Mouse (Mus musculus) common myeloid progenitor, adult 5-6 weeks (primary cell): Measurements from ENCODE around the gene Fam122a. TPM values are rescaled to one million over a fixed set of nuclear protein-coding genes. Genes with fewer than 3 reads are reported as not detected.

Experiments
- ATAC-seq: replicated peaks from 2 replicates; pipeline ENCODE4 v1.8.0; 2016; ENCODE audit warnings: low read depth, mild to moderate bottlenecking, moderate TSS enrichment, inconsistent platforms; ENCODE audit not compliant: poor library complexity, severe bottlenecking
- total RNA-seq: library from RNA; stranded (forward); fragments of 200-1000, 187-1606 nt; gene quantifications from 2 replicates; pipeline ENCODE4 v1.2.3, GENCODE M21; 2017

Gene Fam122a
- total RNA-seq, 1 experiment from 2014 or later, result 11.7 TPM

DNA sequence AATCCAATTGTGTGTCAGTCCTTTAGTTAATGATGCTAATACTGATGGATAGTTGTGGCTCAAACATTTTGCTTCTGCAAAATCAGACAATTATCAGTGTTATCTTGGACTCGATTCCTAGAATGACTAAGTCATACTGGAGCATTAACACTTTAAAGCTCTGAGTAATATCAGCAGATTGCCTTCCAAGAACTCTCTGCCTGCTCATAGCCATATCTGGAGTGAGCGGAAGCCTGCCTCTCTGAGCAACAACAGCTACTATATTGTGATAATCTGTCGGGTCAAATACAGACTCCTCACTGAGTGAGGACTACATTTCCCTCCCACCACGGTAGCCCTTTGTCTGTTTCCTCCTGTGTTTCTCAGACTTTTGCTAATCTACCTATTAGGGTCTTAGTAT is 37.4 kb downstream of the Fam122a start:
- ATAC-seq, result no peak

DNA sequence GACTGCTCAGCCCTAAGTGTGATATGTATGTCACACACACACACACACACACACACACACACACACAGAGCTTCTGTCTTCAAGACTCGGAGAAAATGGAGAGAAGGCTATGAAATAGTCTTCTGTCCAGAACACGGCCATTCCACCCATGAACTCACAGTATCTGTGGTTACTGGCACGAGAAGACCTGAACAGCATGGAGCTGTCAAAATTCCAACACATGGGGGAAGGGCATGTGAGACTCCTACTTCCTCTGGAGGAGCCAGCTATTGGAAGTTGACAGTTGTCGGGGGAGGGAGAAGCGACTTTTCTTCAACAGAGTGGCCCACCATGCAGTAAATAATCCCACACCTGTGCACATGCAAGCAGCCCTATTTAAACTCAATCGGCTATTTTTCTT is 42.9 kb downstream of the Fam122a start:
- no peak for ATAC-seq

DNA sequence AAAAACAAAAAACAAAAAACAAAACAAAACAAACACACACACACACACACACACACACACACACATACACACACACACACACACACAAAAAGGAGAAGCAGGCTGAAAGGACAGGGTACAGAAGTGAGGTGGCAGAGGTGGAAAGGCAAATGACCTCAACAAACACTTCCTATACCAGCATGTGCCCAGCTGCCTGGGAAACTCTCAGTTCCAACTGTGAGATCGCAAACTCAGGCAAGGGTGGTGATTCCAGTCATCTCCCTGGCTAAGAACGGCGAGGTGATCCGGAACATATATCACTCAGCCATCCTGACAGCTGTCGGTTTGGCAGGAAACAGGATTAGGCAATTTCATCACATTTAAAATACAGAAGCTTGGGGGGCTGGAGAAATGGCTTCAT is 44.7 kb downstream of the Fam122a start:
- peak; percentile 65 for ATAC-seq

DNA sequence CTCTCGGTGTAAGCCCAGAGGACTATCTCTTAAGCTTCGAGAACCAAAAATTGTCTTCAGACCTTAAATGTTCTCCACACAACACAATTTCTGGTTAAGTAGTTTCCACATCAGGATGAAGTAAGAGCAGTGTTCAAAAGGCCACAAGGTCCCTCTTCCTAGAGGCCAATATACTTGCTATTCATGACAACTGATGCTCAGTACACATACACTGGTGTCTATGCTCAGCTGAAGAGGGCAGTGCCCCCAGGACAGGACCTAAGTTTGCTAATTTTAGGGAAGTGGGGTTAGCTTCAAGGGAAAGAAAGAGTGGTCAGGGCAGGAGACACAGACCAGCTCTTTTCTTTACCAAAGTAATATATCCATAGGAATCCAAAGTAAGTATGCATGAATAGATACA is 45.8 kb downstream of the Fam122a start:
- no peak for ATAC-seq

DNA sequence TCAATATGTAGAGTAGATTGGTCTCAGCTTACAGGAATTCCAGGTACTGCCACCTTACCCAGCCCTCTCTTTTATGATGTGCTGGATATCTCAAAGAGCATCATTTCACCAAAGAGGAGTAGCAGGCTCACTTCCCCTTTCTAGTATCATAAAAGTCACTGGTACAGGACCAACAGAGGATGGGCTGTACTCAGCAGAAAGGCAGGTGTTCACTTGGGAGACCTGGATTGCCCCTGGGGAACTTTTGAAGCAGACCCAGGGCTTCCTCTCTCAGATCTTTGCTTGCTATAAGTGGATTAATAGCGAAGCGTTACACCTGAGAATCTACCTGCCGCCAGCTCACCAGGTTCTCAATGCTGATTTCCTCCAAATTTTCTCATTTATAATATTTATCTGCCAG is 49.1 kb downstream of the Fam122a start:
- ATAC-seq, result no peak

DNA sequence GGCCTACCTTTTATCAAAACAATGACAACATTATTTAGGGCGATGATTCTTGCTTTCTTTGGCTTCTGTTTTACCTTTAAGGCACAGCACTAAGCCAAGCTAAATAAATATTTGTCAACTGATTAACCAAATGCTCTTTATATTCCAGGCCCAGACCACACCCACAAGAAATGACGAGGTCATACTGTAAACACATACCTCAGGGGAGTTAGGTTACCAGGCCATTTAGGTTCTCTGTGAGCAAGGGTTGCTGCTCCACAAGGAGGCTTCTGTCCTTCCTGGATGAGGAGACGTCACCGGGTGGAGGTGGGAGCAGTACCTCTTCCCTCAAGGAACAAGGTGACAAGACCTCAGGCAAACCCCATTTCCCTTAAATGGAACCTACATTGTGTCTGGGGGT is 49.9 kb downstream of the Fam122a start:
- ATAC-seq, result no peak

DNA sequence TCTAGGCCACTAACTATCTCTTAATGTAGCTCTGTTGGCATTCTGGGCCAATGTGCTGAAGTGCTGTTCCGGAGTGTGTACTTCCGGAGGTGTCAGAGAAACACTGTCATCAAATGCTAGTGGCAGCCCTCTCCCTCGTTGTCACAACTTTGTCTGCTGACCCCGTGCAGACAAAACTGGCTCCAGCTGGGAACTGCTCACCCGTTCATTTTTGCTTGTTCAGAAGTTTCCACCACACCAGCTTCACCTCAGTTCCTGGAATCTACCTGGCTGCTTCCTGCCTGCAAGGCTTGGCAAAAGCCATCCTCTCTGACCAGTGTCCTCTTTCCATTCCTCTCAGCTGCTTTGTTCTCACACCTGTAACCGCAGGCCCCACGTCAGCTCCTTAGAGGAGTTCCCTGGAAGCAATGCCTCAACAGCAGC is 50.4 kb downstream of the Fam122a start:
- ATAC-seq, result no peak

Other genes with a start within 250 kb of the Fam122a start
- 29.9 TPM in 2 replicates for gene Fxn, start 196.8 kb downstream of the Fam122a start, total RNA-seq
- 6.9 and 9.8 TPM in 2 replicates for gene Pip5k1b, start 78.5 kb upstream of the Fam122a start, total RNA-seq
- not detected in 2 replicates for gene Tmem252, start 196.7 kb upstream of the Fam122a start, total RNA-seq